Mouse (Mus musculus) liver, adult 2 months (tissue): ENCODE measurements around the gene Zfp763. TPM values are rescaled to one million over a fixed set of nuclear protein-coding genes. Genes with fewer than 3 reads are reported as not detected.
A peak's percentile ranks its signal among the peaks of the same experiment; 100 is the strongest.
"Not testable (repeated sequence)": the region's sequence is repeated elsewhere in the genome, so short reads cannot be mapped to it uniquely, and the experiment has no call there.

Source experiments
- DNase-seq: peaks from one replicate; pipeline ENCODE4 v3.0.0-alpha.2; 2011; ENCODE audit warnings: low read depth, low spot score; ENCODE audit errors: extremely low read depth
- H3K27ac ChIP-seq: fragments of 200-500 bp; replicated peaks from 2 replicates; pipeline ENCODE4 v1.5.1; 2012; ENCODE audit warnings: low read depth, mild to moderate bottlenecking, control low read depth, inconsistent platforms, low read length; ENCODE audit not compliant: insufficient read depth
- H3K27me3 ChIP-seq: fragments of 200-500 bp; 2 replicates; pipeline ENCODE4 v1.6.1; 2012; ENCODE audit warnings: mild to moderate bottlenecking, moderate library complexity, low read length, inconsistent platforms; ENCODE audit not compliant: control insufficient read depth, insufficient read depth
- H3K36me3 ChIP-seq: fragments of 200-500 bp; 2 replicates; pipeline ENCODE4 v1.6.1; 2012; ENCODE audit warnings: low read length, inconsistent platforms; ENCODE audit not compliant: control insufficient read depth, insufficient read depth
- H3K4me1 ChIP-seq: fragments of 200-500 bp; 2 replicates; pipeline ENCODE4 v1.6.1; 2011; ENCODE audit warnings: low read length; ENCODE audit not compliant: control insufficient read depth, insufficient read depth
- H3K4me3 ChIP-seq: fragments of 200-500 bp; 2 replicates; pipeline ENCODE4 v1.5.1; 2011; ENCODE audit warnings: low read depth, mild to moderate bottlenecking, control low read depth, low read length, moderate library complexity; ENCODE audit not compliant: insufficient read depth
- H3K79me2 ChIP-seq: fragments of 200-500 bp; 2 replicates; pipeline ENCODE4 v1.6.1; 2012; ENCODE audit warnings: inconsistent platforms, mild to moderate bottlenecking, low read length, moderate library complexity; ENCODE audit not compliant: control insufficient read depth, insufficient read depth
- H3K9ac ChIP-seq: fragments of 200-500 bp; 2 replicates; pipeline ENCODE4 v1.6.1; 2012; ENCODE audit warnings: low read depth, mild to moderate bottlenecking, control low read depth, inconsistent platforms, low read length
- CTCF ChIP-seq: fragments of 200-500 bp; IDR thresholded peaks from 2 replicates; pipeline ENCODE4 v1.5.1; 2011; ENCODE audit warnings: low read depth, low read length, control low read depth
- POLR2A ChIP-seq: fragments of 200-500 bp; IDR thresholded peaks from 2 replicates; pipeline ENCODE4 v1.6.1; 2011; ENCODE audit warnings: low read length, control low read depth; ENCODE audit not compliant: insufficient read depth; ENCODE audit errors: extremely low read depth
- WGBS: fragments of 180-500 bp; shearing (Covaris S2); methylation state at CpG from one replicate; pipeline ENCODE4 v1.1.7; 2018; 5-methylcytosine and 5-hydroxymethylcytosine counted together
- polyA plus RNA-seq: library from polyadenylated mRNA; depleted of rRNA; stranded (reverse); fragments of >200 nt; gene quantifications from 2 replicates; pipeline ENCODE4 v1.2.3, GENCODE M21; 2012; rRNA removed
- total RNA-seq: library from RNA; depleted of rRNA; stranded (reverse); fragments of >200 nt; gene quantifications from 2 replicates; pipeline ENCODE4 v1.2.3, GENCODE M21; 2014; rRNA removed

The Zfp763 gene
- 3.0 and 3.9 TPM in 2 replicates for total RNA-seq
- polyA plus RNA-seq = 0.21 and 0.23 TPM in 2 replicates

- no peak for TF ChIP-seq CTCF
- Histone ChIP-seq H3K9ac (peak within 1 kb of the TSS; percentile 65), H3K27me3 (no peaks in the 10 kb centered on the region), H3K4me1 (peaks cover 2% of the 10 kb centered on the region; the same call in 1 of the 2 replicates), H3K4me3 (peak within 1 kb of the TSS; percentile 72), H3K79me2 (peaks cover 5% of the 10 kb centered on the region; the same call in 1 of the 2 replicates), H3K36me3 (no peaks in the 10 kb centered on the region), H3K27ac (peak within 1 kb of the TSS; percentile 1; the same call in 1 of the 2 replicates)
- peak; percentile 83 for DNase-seq
- WGBS = 1% methylated on average over 27 of the region's 27 CpGs
Observed at GRCm38 (mm10) chr17:33032900-33033891, at the start of gene Zfp763. Zfp763 (minus strand) TSS chr17:33033402.

GRCm38 (mm10) chr17:33067958-33068357, 34.8 kb upstream of the Zfp763 start, which contains the start of gene 4921501E09Rik:
4921501E09Rik (minus strand) TSS chr17:33068058.
- Histone ChIP-seq H3K36me3 (no peaks in the 10 kb centered on the region), H3K4me1 (no peaks in the 10 kb centered on the region), H3K79me2 (no peaks in the 10 kb centered on the region), H3K27me3 (no peaks in the 10 kb centered on the region), H3K4me3 (no peak within 1 kb of the TSS), H3K27ac (no peak within 1 kb of the TSS), H3K9ac (no peak within 1 kb of the TSS)
- TF ChIP-seq POLR2A (no peak), CTCF (no peak)
- 65% methylated on average over 1 of the region's 1 CpGs for WGBS
- no peak for DNase-seq

GRCm38 (mm10) chr17:33063001-33063400, 29.8 kb upstream of the Zfp763 start:
- H3K27ac ChIP-seq = no peak overlapping the region
- no peak overlapping the region for H3K9ac ChIP-seq
- TF ChIP-seq CTCF (no peak), POLR2A (no peak)
- H3K27me3 ChIP-seq = no peaks in the 10 kb centered on the region
- DNase-seq = no peak
- 9% methylated on average over 1 of the region's 1 CpGs for WGBS
- H3K79me2 ChIP-seq = no peaks in the 10 kb centered on the region
- no peaks in the 10 kb centered on the region for H3K4me1 ChIP-seq
- H3K36me3 ChIP-seq = no peaks in the 10 kb centered on the region
- no peak overlapping the region for H3K4me3 ChIP-seq

- H3K9ac ChIP-seq = no peak overlapping the region
- H3K4me1 ChIP-seq = no peaks in the 10 kb centered on the region
- H3K27me3 ChIP-seq = no peaks in the 10 kb centered on the region
- TF ChIP-seq POLR2A = no peak
- TF ChIP-seq CTCF = no peak
- no peak overlapping the region for H3K27ac ChIP-seq
- WGBS = 0% methylated on average over 1 of the region's 1 CpGs
- no peak for DNase-seq
- no peaks in the 10 kb centered on the region for H3K36me3 ChIP-seq
- H3K4me3 ChIP-seq = no peak overlapping the region
- H3K79me2 ChIP-seq = no peaks in the 10 kb centered on the region
Observed at GRCm38 (mm10) chr17:33058791-33059190, 25.6 kb upstream of the Zfp763 start.

DNA sequence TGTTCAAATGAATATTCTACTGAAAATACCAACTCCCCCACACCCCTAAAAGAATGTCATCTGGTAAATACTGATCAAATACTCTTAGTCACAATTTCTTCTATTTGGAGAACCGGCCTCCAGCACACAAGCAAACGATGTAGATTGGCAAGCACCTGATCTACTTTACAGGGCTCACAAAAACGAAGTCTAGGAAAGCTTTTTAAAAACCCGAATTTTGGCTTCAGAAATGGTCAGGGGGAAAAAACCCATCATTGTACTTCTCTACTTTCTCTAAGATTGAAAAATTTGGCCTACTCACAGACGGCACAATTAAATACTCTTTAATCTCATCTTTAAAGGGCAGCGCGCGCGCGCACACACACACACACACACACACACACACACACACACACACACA, 826 bp downstream of the Zfp763 start:
- Histone ChIP-seq H3K79me2 (peaks cover 5% of the 10 kb centered on the region; the same call in 1 of the 2 replicates), H3K9ac (no peak overlapping the region), H3K27me3 (no peaks in the 10 kb centered on the region), H3K4me1 (peaks cover 2% of the 10 kb centered on the region; the same call in 1 of the 2 replicates), H3K27ac (no peak overlapping the region), H3K4me3 (0 out of 2 replicates have a peak overlapping the region, but pooled peaks have one; percentile 10), H3K36me3 (no peaks in the 10 kb centered on the region)
- peak; percentile 19 for DNase-seq
- no peak for TF ChIP-seq CTCF
- TF ChIP-seq POLR2A = no peak
- WGBS = 5% methylated on average over 10 of the region's 10 CpGs

DNA sequence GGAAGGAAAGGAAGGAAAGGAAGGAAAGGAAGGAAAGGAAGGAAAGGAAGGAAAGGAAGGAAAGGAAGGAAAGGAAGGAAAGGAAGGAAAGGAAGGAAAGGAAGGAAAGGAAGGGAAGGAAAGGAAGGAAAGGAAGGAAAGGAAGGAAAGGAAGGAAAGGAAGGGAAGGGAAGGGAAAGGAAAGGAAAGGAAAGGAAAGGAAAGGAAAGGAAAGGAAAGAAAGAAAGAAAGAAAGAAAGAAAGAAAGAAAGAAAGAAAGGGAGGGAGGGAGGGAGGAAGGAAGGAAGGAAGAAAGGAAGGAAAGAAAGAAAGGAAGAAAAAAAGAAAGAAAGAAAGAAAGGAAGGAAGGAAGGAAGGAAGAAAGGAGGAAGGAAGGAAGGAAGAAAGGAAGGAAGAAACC, 12.8 kb downstream of the Zfp763 start:
- not testable (repeated sequence) for H3K4me1 ChIP-seq, H3K9ac ChIP-seq, H3K27ac ChIP-seq, H3K79me2 ChIP-seq, DNase-seq, H3K27me3 ChIP-seq, H3K4me3 ChIP-seq
- H3K36me3 ChIP-seq = peaks cover 32% of the 10 kb centered on the region
